Mouse (Mus musculus): ENCODE results near the gene Hipk2. TPM values are rescaled to one million over a fixed set of nuclear protein-coding genes. Genes with fewer than 3 reads are reported as not detected.
"Not testable (repeated sequence)": the region's sequence is repeated elsewhere in the genome, so short reads cannot be mapped to it uniquely, and the experiment has no call there.

Gene Hipk2
- polyA plus RNA-seq, 1 experiment from 2014 or later, result 30.6 TPM

DNA sequence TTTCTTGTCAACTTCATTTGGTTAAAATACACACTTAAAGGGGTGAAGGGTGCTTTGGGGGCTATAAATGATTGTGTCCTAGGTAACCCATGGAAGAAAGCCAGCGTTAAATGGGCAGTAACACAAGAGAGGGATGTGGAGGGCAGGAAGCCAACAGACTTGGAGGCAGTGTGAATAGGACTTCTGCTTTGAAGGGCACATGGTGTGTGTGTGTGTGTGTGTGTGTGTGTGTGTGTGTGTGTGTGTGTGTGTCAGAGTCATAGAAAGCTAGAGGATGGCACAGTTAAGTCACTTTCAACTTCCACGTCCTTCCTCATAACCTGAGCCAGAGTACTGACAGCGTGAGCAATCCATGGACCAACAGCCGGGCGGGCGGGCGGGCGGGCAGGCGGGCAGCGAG, 187.1 kb downstream of the Hipk2 start:
- H3K36me3 ChIP-seq (ENCODE audit: control insufficient read depth, insufficient read depth, low read length), result peaks cover 3% of the 10 kb centered on the region; the same call in 1 of the 2 replicates
- WGBS, result 88% methylated on average over 10 of the region's 10 CpGs
- no peak overlapping the region for H3K4me2 ChIP-seq (ENCODE audit: low read depth)
- H3K9ac ChIP-seq (ENCODE audit: low read length), result no peak overlapping the region
- H3K9me3 ChIP-seq (ENCODE audit: control insufficient read depth, low read length), result no peaks in the 10 kb centered on the region
- H3K27me3 ChIP-seq (ENCODE audit: control insufficient read depth, insufficient read depth, low read length), result no peaks in the 10 kb centered on the region
- no peak overlapping the region for H3K4me3 ChIP-seq (ENCODE audit: low read depth, low read length)
- ATAC-seq (ENCODE audit: insufficient read depth, low FRiP score, low TSS enrichment) (no peak), DNase-seq (ENCODE audit: low spot score) (no peak)
- H3K27ac ChIP-seq (ENCODE audit: low read depth, low read length), result no peak overlapping the region
- H3K4me1 ChIP-seq (ENCODE audit: control insufficient read depth, insufficient read depth, low read length), result no peaks in the 10 kb centered on the region

DNA sequence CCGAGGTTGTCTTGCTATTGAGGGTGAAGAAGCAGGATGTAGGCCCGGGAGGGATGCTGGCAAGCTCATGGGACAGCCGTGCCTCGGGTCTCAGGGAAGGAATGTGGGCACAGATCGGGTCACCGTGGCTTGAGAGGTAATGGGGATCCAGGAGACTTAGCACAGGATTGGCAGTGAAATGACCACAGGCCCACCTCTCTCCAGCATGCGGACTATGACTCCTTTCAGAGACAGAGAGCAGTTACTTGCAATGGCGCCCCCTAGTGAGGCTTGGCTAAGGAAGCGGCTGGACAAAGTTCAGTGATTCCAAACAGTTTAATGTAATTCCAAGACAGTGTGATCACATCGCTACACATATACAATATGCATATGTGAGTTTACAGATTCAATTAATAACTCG, 188.7 kb downstream of the Hipk2 start:
- Histone ChIP-seq H3K27ac (ENCODE audit: low read depth, low read length) (no peak overlapping the region), H3K9ac (ENCODE audit: low read length) (no peak overlapping the region), H3K4me1 (ENCODE audit: control insufficient read depth, insufficient read depth, low read length) (no peaks in the 10 kb centered on the region), H3K27me3 (ENCODE audit: control insufficient read depth, insufficient read depth, low read length) (no peaks in the 10 kb centered on the region), H3K4me2 (ENCODE audit: low read depth) (no peak overlapping the region), H3K4me3 (ENCODE audit: low read depth, low read length) (no peak overlapping the region), H3K9me3 (ENCODE audit: control insufficient read depth, low read length) (no peaks in the 10 kb centered on the region), H3K36me3 (ENCODE audit: control insufficient read depth, insufficient read depth, low read length) (peaks cover 3% of the 10 kb centered on the region; the same call in 1 of the 2 replicates)
- WGBS, result 62% methylated on average over 11 of the region's 11 CpGs
- peak; percentile 34 for DNase-seq (ENCODE audit: low spot score)
- ATAC-seq (ENCODE audit: insufficient read depth, low FRiP score, low TSS enrichment), result no peak

DNA sequence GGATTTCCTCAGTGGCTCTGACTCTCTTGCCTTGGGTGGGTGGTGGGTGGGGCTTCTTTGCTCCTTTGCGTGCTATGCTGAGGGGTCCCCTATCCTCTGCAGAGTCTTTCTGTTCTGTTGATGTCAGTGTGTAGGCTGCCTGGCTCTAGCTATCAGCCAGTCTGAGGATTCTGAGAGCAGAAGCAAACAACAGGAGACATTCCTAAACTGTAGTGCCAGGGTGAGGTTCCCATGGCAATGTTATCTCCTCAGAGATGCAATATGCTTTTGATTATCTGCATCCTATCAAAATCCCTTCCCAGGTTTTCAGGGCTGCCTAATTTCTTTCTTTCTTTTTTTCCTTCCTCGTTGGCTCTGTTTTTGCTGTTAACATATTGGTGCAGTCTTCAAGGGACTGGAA, 193.4 kb downstream of the Hipk2 start:
- no peak overlapping the region for H3K4me2 ChIP-seq (ENCODE audit: low read depth)
- DNase-seq (ENCODE audit: low spot score) (no peak), ATAC-seq (ENCODE audit: insufficient read depth, low FRiP score, low TSS enrichment) (no peak)
- H3K9me3 ChIP-seq (ENCODE audit: control insufficient read depth, low read length), result no peaks in the 10 kb centered on the region
- no peaks in the 10 kb centered on the region for H3K4me1 ChIP-seq (ENCODE audit: control insufficient read depth, insufficient read depth, low read length)
- no peak overlapping the region for H3K4me3 ChIP-seq (ENCODE audit: low read depth, low read length)
- H3K9ac ChIP-seq (ENCODE audit: low read length), result no peak overlapping the region
- H3K36me3 ChIP-seq (ENCODE audit: control insufficient read depth, insufficient read depth, low read length), result no peaks in the 10 kb centered on the region
- H3K27ac ChIP-seq (ENCODE audit: low read depth, low read length), result no peak overlapping the region
- WGBS, result 82% methylated on average over 2 of the region's 2 CpGs
- H3K27me3 ChIP-seq (ENCODE audit: control insufficient read depth, insufficient read depth, low read length), result no peaks in the 10 kb centered on the region

DNA sequence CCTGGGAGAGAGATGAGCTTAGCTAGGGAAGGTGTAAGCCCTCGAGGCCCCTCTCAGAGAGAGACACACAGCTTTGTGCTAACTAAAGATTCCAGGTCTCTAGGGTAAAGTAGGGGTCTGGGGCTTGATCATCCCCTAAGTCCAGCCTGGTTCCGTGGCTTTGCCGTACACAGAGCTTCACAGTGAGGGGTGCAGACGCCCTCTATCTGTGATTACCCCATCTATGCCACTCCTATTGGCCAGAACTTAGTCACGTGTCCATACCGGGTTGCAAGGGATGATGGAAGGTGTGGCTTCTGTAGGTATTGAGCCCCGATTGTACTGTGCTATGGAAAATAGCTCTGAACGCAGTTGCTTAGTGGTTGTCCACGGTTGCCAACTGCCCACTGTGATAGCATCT, 198.3 kb downstream of the Hipk2 start:
- ATAC-seq (ENCODE audit: insufficient read depth, low FRiP score, low TSS enrichment), result no peak
- no peaks in the 10 kb centered on the region for H3K4me1 ChIP-seq (ENCODE audit: control insufficient read depth, insufficient read depth, low read length)
- H3K4me3 ChIP-seq (ENCODE audit: low read depth, low read length), result no peak overlapping the region
- H3K9ac ChIP-seq (ENCODE audit: low read length), result no peak overlapping the region
- no peaks in the 10 kb centered on the region for H3K36me3 ChIP-seq (ENCODE audit: control insufficient read depth, insufficient read depth, low read length)
- no peak for DNase-seq (ENCODE audit: low spot score)
- H3K27me3 ChIP-seq (ENCODE audit: control insufficient read depth, insufficient read depth, low read length), result no peaks in the 10 kb centered on the region
- 80% methylated on average over 9 of the region's 9 CpGs for WGBS
- H3K4me2 ChIP-seq (ENCODE audit: low read depth), result no peak overlapping the region
- no peaks in the 10 kb centered on the region for H3K9me3 ChIP-seq (ENCODE audit: control insufficient read depth, low read length)
- no peak overlapping the region for H3K27ac ChIP-seq (ENCODE audit: low read depth, low read length)

DNA sequence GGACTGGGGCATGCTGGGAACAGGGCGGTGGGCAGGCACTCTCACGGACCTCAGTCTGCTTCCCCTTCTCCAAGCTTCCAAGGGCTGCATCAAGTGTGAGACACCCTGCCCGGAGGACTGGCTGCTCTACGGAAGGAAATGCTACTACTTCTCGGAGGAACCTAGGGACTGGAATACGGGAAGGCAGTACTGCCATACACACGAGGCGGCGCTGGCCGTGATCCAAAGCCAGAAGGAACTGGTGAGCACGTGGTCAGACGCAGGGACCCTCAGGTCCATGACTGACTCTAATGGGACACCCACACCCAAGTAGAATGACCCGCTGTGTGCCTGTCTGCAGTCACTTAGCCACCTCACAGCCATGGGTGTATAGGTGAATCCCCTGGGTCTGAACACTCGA, 199.2 kb downstream of the Hipk2 start:
- DNase-seq (ENCODE audit: low spot score) (no peak), ATAC-seq (ENCODE audit: insufficient read depth, low FRiP score, low TSS enrichment) (no peak)
- no peaks in the 10 kb centered on the region for H3K27me3 ChIP-seq (ENCODE audit: control insufficient read depth, insufficient read depth, low read length)
- no peaks in the 10 kb centered on the region for H3K4me1 ChIP-seq (ENCODE audit: control insufficient read depth, insufficient read depth, low read length)
- H3K9ac ChIP-seq (ENCODE audit: low read length), result no peak overlapping the region
- H3K27ac ChIP-seq (ENCODE audit: low read depth, low read length), result no peak overlapping the region
- H3K36me3 ChIP-seq (ENCODE audit: control insufficient read depth, insufficient read depth, low read length), result no peaks in the 10 kb centered on the region
- H3K4me3 ChIP-seq (ENCODE audit: low read depth, low read length), result no peak overlapping the region
- H3K4me2 ChIP-seq (ENCODE audit: low read depth), result no peak overlapping the region
- no peaks in the 10 kb centered on the region for H3K9me3 ChIP-seq (ENCODE audit: control insufficient read depth, low read length)
- WGBS, result 82% methylated on average over 14 of the region's 14 CpGs

DNA sequence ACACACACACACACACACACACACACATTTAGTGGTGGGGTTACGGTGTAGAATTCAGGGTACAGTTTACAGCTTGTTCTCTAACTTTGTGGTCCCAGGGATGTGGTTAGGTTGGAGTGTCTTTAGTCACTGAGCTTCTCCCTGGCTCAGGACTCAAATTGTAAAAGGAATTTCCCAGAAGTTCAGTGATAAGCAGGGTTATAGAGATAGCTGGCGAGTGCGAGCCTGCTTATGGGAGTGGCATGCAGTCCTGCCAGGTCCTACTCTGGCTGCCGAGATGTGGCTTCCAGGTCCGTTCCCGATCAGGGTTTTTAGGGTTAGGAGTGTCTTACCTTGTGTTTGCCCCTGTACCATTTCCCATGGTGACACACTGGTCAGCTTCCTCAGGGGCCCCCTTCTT, 199.7 kb downstream of the Hipk2 start:
- no peaks in the 10 kb centered on the region for H3K36me3 ChIP-seq (ENCODE audit: control insufficient read depth, insufficient read depth, low read length)
- DNase-seq (ENCODE audit: low spot score) (no peak), ATAC-seq (ENCODE audit: insufficient read depth, low FRiP score, low TSS enrichment) (no peak)
- no peak overlapping the region for H3K27ac ChIP-seq (ENCODE audit: low read depth, low read length)
- no peaks in the 10 kb centered on the region for H3K9me3 ChIP-seq (ENCODE audit: control insufficient read depth, low read length)
- H3K4me1 ChIP-seq (ENCODE audit: control insufficient read depth, insufficient read depth, low read length), result no peaks in the 10 kb centered on the region
- H3K27me3 ChIP-seq (ENCODE audit: control insufficient read depth, insufficient read depth, low read length), result no peaks in the 10 kb centered on the region
- 87% methylated on average over 6 of the region's 6 CpGs for WGBS
- no peak overlapping the region for H3K4me3 ChIP-seq (ENCODE audit: low read depth, low read length)
- H3K9ac ChIP-seq (ENCODE audit: low read length), result no peak overlapping the region
- H3K4me2 ChIP-seq (ENCODE audit: low read depth), result no peak overlapping the region

DNA sequence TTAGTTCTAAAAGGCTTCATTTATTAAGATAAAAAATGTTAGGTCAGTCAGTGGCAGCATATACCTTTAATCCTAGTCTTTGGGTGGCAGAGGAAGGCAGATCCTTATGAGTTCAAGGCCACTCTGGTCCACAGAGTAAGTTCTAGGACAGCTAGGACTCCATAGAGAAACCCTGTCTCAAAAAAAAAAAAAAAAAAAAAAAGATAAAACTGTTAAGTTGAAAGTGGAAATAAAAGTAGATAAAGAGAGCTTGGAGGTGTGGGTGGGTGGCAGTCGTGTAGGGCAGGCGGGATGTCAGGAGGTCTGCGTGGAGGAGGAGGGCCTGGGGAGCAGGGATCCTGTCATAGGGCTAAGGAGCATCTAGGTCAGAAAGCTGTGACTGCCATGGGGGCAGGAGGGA, 204.0 kb downstream of the Hipk2 start:
- no peak for DNase-seq (ENCODE audit: low spot score)
- H3K27ac ChIP-seq (ENCODE audit: low read depth, low read length), result no peak overlapping the region
- no peak overlapping the region for H3K4me3 ChIP-seq (ENCODE audit: low read depth, low read length)
- no peak overlapping the region for H3K4me2 ChIP-seq (ENCODE audit: low read depth)
- H3K36me3 ChIP-seq (ENCODE audit: control insufficient read depth, insufficient read depth, low read length), result no peaks in the 10 kb centered on the region
- no peaks in the 10 kb centered on the region for H3K27me3 ChIP-seq (ENCODE audit: control insufficient read depth, insufficient read depth, low read length)
- no peak overlapping the region for H3K9ac ChIP-seq (ENCODE audit: low read length)
- no peaks in the 10 kb centered on the region for H3K9me3 ChIP-seq (ENCODE audit: control insufficient read depth, low read length)
- ATAC-seq (ENCODE audit: insufficient read depth, low FRiP score, low TSS enrichment), result no peak
- WGBS, result 69% methylated on average over 3 of the region's 3 CpGs
- H3K4me1 ChIP-seq (ENCODE audit: control insufficient read depth, insufficient read depth, low read length), result no peaks in the 10 kb centered on the region

DNA sequence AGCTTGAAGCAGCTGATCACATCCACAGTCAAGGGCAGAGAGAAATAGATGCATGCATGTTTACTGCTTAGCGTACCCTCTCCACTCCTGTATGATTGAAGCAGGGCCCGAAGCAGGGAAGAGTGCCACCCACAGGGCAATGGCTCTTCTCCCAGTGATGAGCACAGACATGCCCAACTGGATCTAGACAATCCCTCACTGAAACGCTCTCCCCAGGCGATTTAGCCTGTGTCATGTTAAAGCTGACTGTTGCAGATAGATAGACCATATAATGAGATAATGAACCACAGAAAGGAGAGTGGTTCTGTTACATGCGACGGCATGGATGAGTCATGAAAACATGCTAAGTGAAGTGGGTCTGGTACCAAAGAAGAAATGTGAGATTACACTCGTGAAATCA, 204.7 kb downstream of the Hipk2 start:
- Histone ChIP-seq H3K4me2 (ENCODE audit: low read depth) (no peak overlapping the region), H3K27me3 (ENCODE audit: control insufficient read depth, insufficient read depth, low read length) (no peaks in the 10 kb centered on the region), H3K4me1 (ENCODE audit: control insufficient read depth, insufficient read depth, low read length) (no peaks in the 10 kb centered on the region), H3K9me3 (ENCODE audit: control insufficient read depth, low read length) (no peaks in the 10 kb centered on the region), H3K9ac (ENCODE audit: low read length) (no peak overlapping the region), H3K27ac (ENCODE audit: low read depth, low read length) (no peak overlapping the region), H3K4me3 (ENCODE audit: low read depth, low read length) (no peak overlapping the region), H3K36me3 (ENCODE audit: control insufficient read depth, insufficient read depth, low read length) (no peaks in the 10 kb centered on the region)
- 83% methylated on average over 7 of the region's 7 CpGs for WGBS
- DNase-seq (ENCODE audit: low spot score) (no peak), ATAC-seq (ENCODE audit: insufficient read depth, low FRiP score, low TSS enrichment) (no peak)

DNA sequence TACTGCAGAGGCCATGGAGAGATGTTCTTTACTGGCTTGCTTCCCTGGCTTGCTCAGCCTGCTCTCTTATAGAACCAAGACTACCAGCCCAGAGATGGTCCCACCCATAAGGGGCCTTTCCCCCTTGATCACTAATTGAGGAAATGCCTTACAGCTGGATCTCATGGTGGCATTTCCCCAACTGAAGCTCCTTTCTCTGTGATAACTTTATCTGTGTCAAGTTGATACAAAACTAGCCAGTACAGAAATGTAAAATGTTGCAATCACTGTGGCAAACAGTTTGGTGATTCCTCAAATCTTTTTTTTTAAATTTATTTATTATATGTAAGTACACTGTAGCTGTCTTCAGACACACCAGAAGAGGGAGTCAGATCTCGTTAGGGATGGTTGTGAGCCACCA, 205.5 kb downstream of the Hipk2 start:
- H3K4me2 ChIP-seq (ENCODE audit: low read depth); H3K9me3 ChIP-seq (ENCODE audit: control insufficient read depth, low read length); H3K4me1 ChIP-seq (ENCODE audit: control insufficient read depth, insufficient read depth, low read length); H3K9ac ChIP-seq (ENCODE audit: low read length); H3K4me3 ChIP-seq (ENCODE audit: low read depth, low read length); H3K27ac ChIP-seq (ENCODE audit: low read depth, low read length); ATAC-seq (ENCODE audit: insufficient read depth, low FRiP score, low TSS enrichment); H3K27me3 ChIP-seq (ENCODE audit: control insufficient read depth, insufficient read depth, low read length); H3K36me3 ChIP-seq (ENCODE audit: control insufficient read depth, insufficient read depth, low read length); DNase-seq (ENCODE audit: low spot score): not testable (repeated sequence)
- 55% methylated on average over 1 of the region's 1 CpGs for WGBS

All from neural tube, embryonic 11.5 days (tissue).